ENCODE assay signal across 8 mouse cellular contexts in the genomic region with DNA sequence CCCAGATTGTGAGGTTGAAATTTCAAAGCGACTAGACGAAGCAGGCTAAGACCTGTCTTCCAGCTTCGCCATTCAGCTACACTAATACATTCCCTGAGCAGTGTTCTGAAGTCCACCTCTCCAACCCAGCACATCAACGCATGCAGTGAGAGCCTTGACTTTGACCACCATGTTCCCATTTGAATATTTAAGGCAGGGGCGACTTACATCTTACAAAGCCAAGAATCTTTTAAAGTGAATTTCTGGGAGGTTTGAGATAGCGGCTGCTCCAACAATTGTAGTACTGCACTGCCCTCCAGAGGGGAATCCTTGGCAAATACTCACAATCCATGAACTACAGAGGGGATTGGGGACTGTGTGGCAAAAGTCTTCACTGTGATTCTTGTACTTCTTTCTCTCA.
A peak's percentile ranks its signal among the peaks of the same experiment; 100 is the strongest.
DNase-seq lines count a peak whose midpoint lies in the region; ATAC-seq and TF ChIP-seq lines count a peak whose summit lies in the region.

No protein-coding gene starts in this region.

- DNase-seq in spleen, postnatal 36 days (ENCODE audit: low spot score in 2 of 2) = peak; percentile 3 to 5
- no peak for DNase-seq in spleen, postnatal 14 days (ENCODE audit: low spot score in 2 of 2)
- DNase-seq in cerebellum, postnatal 25 days = peak; percentile 17 to 53
- DNase-seq in kidney, postnatal 14 days = peak; percentile 26
- peak; percentile 45 for DNase-seq in lung, postnatal 0 days (ENCODE audit: low spot score)
- DNase-seq in right cerebral cortex, postnatal 4 days = peak; percentile 51
- DNase-seq in natural killer cell, adult 2 months (ENCODE audit: low spot score in 2 of 2) = no peak

- ATAC-seq in heart, embryonic 12.5 days (ENCODE audit: insufficient number of reproducible peaks, low FRiP score) = no peak
- no peak for ATAC-seq in lung, postnatal 0 days

- no peak for TF ChIP-seq EP300 in lung, postnatal 0 days (IDR thresholded peaks at IDR 0.05)

- H3K36me3 ChIP-seq in heart, embryonic 12.5 days = no peaks in the 10 kb centered on the region
- H3K36me3 ChIP-seq in lung, postnatal 0 days (ENCODE audit: insufficient read depth, low read length) = no peaks in the 10 kb centered on the region

- H3K4me3 ChIP-seq in heart, embryonic 12.5 days = no peak overlapping the region
- no peak overlapping the region for H3K4me3 ChIP-seq in lung, postnatal 0 days (ENCODE audit: low read depth, low read length)

- H3K9ac ChIP-seq in heart, embryonic 12.5 days = no peak overlapping the region
- no peak overlapping the region for H3K9ac ChIP-seq in lung, postnatal 0 days (replicated peaks; ENCODE audit: low read depth)

- peak overlapping the region; percentile 43 for H3K4me2 ChIP-seq in heart, embryonic 12.5 days
- no peak overlapping the region for H3K4me2 ChIP-seq in lung, postnatal 0 days (replicated peaks; ENCODE audit: low read depth, low read length)

- no peaks in the 10 kb centered on the region for H3K9me3 ChIP-seq in heart, embryonic 12.5 days (replicated peaks)
- H3K9me3 ChIP-seq in lung, postnatal 0 days (ENCODE audit: low read length) = no peaks in the 10 kb centered on the region

- no peaks in the 10 kb centered on the region for H3K4me1 ChIP-seq in heart, embryonic 12.5 days (replicated peaks)
- no peaks in the 10 kb centered on the region for H3K4me1 ChIP-seq in lung, postnatal 0 days (ENCODE audit: insufficient read depth, low read depth, low read length)

- peak; percentile 67 for TF ChIP-seq CTCF in lung, postnatal 0 days (IDR thresholded peaks at IDR 0.05)

- no peak overlapping the region for H3K27ac ChIP-seq in heart, embryonic 12.5 days (ENCODE audit: poor library complexity, severe bottlenecking)
- H3K27ac ChIP-seq in lung, postnatal 0 days (ENCODE audit: low read length) = no peak overlapping the region

- WGBS in heart, embryonic 12.5 days = 35% methylated on average over 6 of the region's 6 CpGs
- 39% methylated on average over 6 of the region's 6 CpGs for WGBS in lung, postnatal 0 days

- H3K27me3 ChIP-seq in heart, embryonic 12.5 days (replicated peaks) = no peaks in the 10 kb centered on the region
- no peaks in the 10 kb centered on the region for H3K27me3 ChIP-seq in lung, postnatal 0 days (replicated peaks; ENCODE audit: insufficient read depth, low read length)

Comparison
In these comparisons a context has a peak if more than half of its experiments do, and no peak if none do; other contexts are left out.
1. DNase-seq: peak in spleen, postnatal 36 days (2 of 2), cerebellum, postnatal 25 days (2 of 2), kidney, postnatal 14 days (single experiment), lung, postnatal 0 days (single experiment) and right cerebral cortex, postnatal 4 days (single experiment); none in spleen, postnatal 14 days (0 of 2) and natural killer cell, adult 2 months (0 of 2).